Mouse (Mus musculus) gastrocnemius, postnatal 4 days (tissue): Measurements from ENCODE around the gene Metap1. TPM values are rescaled to one million over a fixed set of nuclear protein-coding genes. Genes with fewer than 3 reads are reported as not detected.
A peak's percentile ranks its signal among the peaks of the same experiment; 100 is the strongest.

Source experiments
- DNase-seq, 2 experiments: peaks; one replicate each; pipeline ENCODE4 v3.0.0; 2021 to 2022; ENCODE audit warnings: low spot score in 2 of 2, mixed read lengths in 2 of 2
- total RNA-seq, 2 experiments: library from RNA; stranded (reverse); gene quantifications; 2 replicates each; pipeline ENCODE4 v1.2.3; 2021

Gene Metap1
- total RNA-seq, 2 experiments from 2014 or later, result 47.0 to 50.2 TPM

DNA sequence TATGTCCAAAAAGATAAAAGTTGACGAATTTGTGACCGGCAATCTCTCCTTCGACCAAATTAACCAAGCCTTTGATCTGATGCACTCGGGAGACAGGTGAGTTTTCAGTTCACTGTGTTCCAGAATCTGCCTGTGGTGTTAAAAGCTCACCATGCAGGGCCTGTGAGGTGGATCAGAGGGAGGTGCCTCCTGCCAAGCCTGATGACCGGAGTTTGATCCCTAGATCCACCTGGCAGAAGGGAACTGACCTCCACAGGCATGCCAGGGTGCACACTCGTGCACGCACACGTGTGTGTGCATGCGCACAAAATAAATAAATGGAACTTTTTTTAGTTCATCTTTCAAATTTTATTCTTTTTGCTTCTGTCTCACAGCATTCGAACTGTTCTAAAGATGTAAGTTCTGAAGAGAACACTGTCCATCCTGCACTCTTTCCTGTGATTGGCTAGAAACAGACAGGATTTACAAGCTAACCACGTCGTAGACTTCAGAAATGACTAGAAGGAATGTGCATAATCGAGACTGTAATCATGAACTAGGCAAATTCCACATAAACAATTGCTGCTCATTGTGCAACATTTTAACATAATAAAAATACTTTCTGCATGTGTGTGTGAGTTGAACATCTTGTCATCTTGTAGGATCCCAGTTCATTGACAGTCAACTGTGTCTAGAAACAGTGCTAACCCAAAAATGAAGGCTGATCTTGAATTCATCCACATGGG is 34.4 kb downstream of the Metap1 start:
- DNase-seq, result no peak

- DNase-seq, result no peak
Observed at GRCm38 (mm10) chr3:138454234-138454633, 35.1 kb downstream of the Metap1 start.

DNA sequence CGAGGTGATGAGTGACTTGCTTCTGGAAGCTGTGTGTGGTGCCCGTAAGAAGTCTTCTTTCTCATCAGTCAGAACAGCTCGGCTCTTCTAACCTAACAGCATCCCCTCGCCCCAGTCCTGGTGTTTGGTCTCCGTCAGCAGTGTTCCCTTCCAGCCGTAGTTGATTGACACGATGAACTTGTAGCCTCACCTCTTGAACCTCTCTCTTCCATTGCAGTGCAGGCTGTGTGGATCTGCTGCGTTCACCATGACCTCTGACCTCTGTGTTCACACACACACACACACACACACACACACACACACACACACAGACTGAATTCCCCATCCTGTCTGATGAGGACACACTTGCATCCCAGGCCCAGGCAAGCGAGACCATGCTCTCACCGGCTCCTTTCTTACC is 37.1 kb downstream of the Metap1 start:
- no peak for DNase-seq

- DNase-seq, result no peak
Observed at GRCm38 (mm10) chr3:138448077-138448860, 41.0 kb downstream of the Metap1 start.

DNA sequence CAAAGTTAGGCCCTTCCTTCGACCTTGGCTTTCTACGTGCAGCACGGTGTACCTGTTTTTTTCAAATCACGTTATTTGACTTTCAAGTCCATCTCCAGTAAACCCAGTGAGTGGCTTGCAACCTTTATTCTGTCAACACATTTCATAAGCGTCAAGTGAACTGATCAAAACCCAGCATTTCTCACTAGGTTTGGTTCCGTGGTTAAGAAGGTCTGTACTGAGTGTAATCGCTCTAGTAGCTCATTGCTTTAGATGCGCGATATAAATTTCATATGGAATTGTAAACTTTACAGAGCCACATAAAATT is 45.9 kb downstream of the Metap1 start:
- DNase-seq, result no peak

- peak; percentile 81 to 91 for DNase-seq
Observed at GRCm38 (mm10) chr3:138442612-138443464, 46.5 kb downstream of the Metap1 start, which contains the start of gene Adh5. Gene Adh5, plus strand, starts transcription at chr3:138443093.

DNA sequence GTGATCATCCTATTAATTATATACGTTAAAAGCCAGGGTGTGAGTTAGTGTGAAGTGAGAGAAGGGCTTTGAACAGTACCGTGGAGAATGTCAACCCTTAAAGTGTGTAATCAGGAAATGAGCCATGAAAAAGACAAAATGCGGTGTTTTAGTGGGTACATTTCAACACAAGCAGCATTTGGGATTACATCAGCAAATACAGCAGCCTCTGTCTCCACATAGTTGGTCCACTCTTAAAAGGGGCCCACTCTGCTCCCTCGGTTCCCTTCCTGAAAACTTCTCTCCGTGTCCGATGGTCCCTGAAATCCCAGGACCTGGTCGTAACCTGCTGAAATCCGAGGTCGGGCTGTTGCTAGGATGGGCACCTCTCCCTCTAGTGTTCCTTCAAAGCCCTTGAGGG is 47.1 kb downstream of the Metap1 start:
- DNase-seq, result no peak

DNA sequence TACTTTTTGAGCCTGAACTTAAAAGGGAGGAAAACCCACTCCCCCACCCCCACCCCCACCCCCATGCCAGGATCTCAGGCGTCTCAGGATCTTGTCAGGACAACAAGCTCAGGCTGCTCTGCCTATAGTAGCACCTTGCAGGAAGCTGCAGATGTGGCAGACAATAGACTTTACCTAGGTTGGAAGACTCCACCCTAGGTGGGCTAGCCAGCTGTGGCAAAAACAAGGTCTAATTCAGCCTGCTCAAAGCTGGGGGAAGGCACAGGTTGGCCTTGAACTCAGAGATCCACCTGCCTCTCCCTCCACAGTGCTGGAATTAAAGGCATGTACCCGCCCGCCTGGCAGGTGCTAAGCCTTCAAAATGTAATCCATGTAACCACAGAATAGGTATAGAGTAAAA is 50.6 kb downstream of the Metap1 start:
- DNase-seq, result no peak

GRCm38 (mm10) chr3:138431835-138432234 is 57.5 kb downstream of the Metap1 start:
- no peak for DNase-seq

GRCm38 (mm10) chr3:138430360-138430976 is 58.8 kb downstream of the Metap1 start:
- DNase-seq, result no peak

GRCm38 (mm10) chr3:138424247-138424646 is 65.1 kb downstream of the Metap1 start:
- no peak for DNase-seq

- no peak for DNase-seq
Observed at GRCm38 (mm10) chr3:138423664-138424063, 65.7 kb downstream of the Metap1 start.

DNA sequence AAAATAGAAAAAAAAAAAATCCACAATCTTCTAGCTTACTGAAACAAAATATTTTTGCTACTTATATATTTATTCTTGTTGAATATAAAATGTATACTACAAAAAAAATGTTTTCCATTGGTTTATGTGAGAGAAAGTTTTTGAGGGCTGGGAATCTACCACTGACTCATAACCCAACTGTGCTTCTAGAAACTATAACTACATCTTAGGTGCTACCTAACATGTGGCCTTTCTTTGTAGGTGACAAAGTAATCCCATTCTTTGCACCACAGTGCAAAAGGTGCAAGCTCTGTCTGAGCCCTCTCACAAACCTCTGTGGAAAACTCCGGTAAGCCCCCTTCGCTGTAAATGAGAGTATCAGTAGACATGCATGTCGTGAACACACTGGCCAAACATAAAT is 68.9 kb downstream of the Metap1 start:
- no peak for DNase-seq

GRCm38 (mm10) chr3:138419369-138419768 is 69.9 kb downstream of the Metap1 start:
- DNase-seq, result no peak

DNA sequence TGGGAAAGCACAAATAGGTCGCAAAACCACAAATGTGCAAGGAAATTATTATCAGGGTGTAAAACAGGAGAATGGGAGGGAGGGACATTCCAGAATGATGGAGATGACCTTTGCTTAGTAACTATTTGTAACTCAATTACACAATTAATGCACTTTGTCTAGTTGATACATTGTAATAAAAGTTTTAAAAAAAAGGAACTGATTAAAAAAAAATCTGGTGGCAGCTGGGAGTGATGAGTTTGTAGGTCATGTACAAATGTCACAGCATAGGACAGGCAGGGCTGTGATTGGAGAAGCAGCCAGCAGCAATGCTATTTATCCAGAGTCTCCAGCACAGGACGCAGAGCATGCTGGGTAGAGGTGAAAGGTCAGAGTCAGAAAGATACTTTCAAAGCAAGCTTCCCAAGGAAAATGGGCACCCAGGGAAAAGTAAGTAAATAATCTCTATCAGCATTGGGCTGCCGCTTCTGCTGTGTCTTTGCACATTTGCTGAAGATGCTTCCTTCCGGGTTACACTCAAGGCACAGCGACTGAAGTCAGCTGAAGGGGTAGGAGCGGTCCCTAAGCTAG is 74.1 kb downstream of the Metap1 start, which contains the start of gene Adh4:
Gene Adh4 (plus strand): TSS at position 346 of the 570 bp plus-strand sequence.
- no peak for DNase-seq

- DNase-seq, result no peak
Observed at GRCm38 (mm10) chr3:138410211-138410610, 79.1 kb downstream of the Metap1 start.

GRCm38 (mm10) chr3:138409585-138409984 is 79.7 kb downstream of the Metap1 start:
- DNase-seq, result no peak
